Mouse (Mus musculus): ENCODE measurements around the gene Znfx1.
A peak's percentile ranks its signal among the peaks of the same experiment; 100 is the strongest.
"Not testable (repeated sequence)": the region's sequence is repeated elsewhere in the genome, so short reads cannot be mapped to it uniquely, and the experiment has no call there.

Gene Znfx1

DNA sequence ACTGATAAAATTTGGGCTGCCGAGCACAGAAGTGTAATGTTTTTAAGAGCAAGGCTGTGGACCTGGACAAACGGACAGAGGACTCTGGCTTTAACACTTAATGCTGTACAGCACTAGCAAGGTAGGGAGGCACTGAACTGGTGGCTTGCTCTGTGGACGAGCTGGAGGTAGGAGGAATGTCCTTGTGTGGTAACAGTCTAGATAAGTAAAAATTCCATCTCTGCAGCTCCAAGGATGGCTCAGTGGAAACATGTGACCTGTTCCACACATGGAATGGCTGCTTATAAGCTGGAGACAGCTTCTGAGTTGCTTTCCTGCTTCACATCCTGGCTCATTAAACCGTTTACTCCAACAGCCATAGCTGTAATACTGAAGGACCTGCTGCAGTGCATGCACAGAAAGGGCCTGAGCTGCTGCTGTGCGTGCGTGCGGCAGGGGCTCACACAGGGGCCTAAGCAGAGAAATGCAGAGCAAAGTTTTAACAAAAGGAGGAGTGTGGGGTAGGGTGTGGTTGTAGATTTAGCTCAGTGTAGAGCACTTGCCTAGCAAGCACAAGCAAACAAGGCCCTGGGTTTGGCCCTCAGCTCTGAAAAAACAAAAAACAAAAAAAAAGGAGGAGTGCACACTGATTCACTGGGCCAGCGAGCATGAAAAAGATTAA is 14.0 kb downstream of the Znfx1 start:
- DNase-seq: no peak

DNA sequence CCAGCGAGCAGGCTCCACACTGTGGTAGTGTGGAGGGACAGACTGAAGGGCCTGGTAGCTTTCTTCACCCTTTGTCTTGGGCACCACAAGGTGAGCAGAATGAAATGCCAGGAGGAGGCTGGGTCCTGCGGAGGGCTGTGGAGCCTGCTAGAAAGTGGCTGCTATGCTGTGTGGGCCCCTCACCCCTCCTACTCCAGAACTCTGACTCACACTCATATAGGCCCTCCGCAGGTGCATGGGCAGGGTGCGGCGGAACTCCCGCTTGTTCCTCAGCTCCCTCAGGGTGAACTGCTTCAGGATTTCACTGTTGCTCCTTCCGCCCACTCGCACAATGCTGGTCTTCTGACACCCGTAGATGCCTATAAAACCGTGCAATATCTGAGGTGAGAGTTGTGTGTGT is 14.6 kb downstream of the Znfx1 start:
- DNase-seq: no peak

DNA sequence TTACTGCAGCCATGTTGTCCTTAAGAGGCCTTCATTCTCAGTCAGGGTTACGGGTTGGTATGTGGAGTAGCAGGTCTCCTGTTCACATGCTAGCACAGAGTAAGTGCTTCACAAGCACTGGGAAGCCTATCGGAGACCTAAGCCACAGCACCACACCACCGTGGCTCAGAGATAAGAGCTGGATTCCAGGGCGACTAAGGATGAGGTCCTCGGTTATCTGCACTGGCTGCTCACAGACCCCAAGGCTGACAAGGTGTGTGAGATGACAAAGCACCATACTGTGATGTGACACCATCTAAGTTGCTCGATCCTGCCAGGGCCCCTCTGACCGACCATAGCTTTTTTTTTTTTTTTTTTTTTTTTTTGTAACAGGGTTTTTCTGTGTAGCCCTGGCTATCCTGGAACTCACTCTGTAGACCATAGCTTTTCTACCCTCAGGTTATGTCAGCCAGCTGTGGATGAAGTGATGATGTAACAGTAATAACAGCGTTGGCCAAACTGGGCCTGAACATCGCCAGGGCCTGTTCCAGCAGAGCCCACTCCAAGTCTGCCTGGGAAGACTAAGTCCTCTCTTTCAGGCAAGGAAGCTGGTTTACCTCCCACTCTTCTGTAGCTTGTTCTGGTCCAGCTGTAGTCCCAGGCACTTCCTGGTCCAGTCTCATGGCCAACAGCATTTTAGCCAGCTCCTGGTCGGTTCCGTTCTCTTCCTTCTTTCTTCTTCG is 19.3 kb downstream of the Znfx1 start:
- DNase-seq: no peak

DNA sequence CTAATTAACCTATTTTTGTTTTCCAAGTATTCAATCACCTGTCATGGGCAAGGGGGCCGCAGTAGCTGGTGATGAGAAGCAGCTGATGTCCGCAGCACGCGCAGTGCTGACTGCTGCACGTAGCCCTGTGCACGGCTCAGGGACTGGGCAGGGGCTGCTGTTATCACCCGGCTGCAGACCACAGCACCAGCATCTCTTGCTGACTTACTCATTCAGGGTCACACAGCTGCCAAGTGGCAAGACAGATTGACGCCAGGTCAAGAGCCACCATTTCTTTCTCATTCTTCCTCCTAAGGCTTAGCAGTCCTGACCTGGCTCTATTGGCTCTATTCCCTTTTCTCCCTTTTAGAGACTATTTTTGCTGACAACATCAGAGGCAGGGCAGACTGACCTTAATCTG is 23.4 kb downstream of the Znfx1 start:
- DNase-seq: no peak

DNA sequence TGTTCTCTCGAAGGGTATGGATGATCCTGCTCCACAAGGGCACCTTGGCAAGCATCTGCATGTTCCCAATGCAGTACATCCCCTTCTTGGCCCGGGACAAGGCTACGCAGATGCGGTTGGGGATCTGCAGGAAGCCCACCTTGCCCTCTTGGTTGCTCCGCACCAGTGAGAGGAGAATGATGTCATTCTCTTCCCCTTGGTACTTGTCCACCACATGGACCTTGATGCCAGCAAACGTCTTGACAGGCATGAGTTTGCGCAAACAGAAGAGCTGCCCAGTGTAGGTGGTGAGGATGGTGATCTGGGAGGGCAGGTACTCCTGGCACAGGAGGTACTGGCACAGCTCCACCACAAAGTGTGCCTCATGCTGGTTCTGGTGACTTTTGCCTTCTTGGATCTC is 24.1 kb downstream of the Znfx1 start:
- DNase-seq: no peak

DNA sequence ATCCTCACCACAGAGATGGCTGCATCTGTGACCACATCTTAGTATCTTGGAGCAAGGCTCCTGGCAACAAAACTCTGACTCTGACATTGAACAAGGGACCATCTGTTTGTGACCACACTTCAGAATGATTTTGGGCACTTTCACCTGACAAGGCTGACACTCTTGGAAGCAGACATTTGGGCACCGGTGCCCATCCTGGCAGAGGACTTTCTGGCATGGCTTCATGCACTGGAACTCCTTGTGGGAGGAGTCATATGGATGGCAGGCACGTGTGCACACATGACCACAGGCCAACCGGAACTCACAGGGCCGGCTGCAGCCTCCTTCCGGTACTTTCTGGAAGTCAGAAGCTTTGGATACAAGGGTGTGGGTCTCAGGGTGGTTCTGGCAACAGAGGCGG is 24.5 kb downstream of the Znfx1 start:
- DNase-seq: no peak

DNA sequence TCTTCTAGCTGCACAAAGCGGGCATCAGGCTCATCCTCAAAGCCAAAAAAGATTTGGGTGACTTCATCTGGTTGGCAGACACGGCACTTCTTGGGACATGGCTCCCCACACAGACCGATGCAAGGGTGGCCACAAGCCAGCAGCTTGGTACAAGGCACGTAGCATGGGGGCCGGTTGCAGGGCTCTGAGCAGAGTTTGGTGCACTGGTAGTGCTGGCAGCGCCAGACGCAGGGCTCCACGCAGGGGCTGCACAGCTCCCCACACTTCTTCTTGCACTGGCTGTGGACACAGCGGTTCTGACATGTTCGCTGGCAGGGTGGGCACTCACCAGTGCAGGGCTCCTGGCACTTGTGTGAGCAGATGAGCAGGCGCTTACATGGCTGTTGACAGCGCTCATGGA is 25.1 kb downstream of the Znfx1 start:
- no peak for DNase-seq

DNA sequence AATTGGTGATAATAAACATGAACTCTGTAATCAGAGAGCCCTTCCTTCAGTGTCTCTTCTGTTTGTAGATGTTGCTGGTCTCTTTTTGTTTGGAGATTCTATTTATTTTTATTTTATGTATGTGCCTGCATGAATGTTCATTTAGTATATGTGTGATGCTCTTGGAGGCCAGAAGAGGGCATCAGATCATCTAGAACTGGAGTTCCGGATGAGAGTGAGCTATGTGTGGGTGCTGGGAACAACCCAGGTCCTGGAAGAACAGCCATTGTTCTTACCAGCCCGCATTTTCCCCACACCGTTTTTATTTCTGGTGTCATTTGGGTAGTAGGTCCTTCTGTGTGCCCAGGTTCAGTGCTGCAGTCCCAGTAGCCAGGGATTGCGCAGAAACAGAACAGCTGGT is 32.3 kb downstream of the Znfx1 start:
- no peak for DNase-seq

DNA sequence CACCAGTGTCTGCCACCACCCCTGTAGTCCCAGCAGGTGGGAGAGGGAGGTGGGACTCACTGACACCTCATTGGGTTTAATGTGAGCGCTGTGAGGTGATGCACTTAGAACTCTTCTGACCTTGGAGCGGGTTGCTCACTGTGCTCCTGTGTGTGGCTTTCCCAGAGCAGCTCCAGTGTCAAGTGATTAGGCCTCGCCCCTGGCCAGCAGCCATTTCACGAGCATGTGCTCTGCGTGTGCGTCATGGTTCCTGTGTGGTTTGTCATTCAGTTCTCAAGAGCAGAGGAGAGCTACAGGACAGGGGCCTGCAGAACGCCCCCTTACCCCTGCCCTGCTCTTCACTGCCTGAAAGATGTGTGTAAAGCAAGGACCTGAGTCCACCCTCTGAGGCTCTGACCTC is 34.3 kb downstream of the Znfx1 start:
- no peak for DNase-seq

DNA sequence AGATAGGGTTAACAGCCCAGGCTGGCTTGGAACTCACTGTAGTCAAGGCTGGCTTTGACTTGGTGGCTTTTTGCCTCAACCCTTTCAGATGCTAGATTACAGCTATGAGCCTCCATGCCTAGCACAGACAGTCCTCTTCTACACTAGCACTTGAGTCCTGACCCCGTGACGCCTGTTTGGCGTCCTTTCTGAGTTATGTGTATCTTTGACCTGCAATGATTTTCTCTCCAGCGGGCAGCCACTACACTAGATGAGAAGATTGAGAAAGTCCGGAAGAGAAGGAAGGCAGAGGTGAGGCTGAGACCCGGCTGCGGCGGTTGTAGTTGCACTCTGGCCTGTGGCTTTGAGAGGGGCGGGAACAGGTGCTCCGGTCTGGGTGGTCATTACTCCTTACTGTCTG is 43.4 kb downstream of the Znfx1 start:
- no peak for DNase-seq

DNA sequence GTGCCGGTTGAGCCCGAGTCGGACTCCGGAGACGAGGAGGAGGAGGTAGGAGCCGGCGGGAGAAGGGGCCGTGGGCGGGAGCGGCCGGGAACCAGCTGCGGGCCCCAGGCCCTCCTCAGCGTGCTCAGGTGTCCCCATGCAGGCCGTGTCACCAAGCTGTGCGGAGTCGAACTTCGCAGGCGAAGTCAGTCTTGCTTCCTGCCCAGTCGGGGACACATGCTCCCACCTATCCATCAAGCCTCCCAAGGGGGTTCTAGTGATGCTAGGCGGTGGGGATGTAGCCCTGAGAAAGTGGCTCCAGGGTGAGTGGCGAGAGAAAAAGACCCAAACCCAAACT is 47.5 kb downstream of the Znfx1 start:
- DNase-seq: no peak

DNA sequence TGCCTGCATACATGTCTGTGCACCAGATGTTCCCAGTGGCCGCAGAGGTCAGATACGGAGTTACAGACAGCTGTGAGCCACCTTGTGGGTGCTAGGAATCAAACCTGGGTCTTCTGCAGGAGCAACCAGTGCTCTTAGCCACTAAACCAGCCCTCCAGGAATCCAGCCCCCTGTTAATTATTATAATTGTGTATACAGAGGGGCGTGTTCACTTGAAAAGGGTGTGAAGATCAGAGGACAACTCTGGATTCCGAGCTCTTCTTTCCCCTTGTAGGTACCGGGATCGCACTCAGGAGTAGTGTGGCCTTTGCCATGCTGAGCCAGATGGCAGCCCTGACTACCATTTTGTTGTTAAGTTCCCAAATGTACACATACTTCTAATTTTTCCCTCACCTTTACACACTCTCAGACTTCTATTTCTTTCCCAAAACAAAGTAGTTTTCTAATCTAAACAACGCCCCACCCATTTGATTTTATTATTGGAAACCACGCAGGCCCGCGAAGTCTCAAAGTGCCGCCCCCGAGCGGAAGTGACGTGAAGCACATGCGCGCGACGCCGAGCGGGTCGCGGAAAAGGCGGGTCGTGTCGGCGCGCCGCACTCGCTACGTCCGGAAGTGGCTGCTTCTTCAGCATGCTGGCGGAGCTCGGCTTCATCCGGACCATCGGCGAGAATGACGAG is 48.0 kb downstream of the Znfx1 start, which contains the start of gene Ddx27:
Gene Ddx27 (plus strand): TSS at position 492 of the 680 bp plus-strand sequence.
- peak; percentile 95 for DNase-seq

DNA sequence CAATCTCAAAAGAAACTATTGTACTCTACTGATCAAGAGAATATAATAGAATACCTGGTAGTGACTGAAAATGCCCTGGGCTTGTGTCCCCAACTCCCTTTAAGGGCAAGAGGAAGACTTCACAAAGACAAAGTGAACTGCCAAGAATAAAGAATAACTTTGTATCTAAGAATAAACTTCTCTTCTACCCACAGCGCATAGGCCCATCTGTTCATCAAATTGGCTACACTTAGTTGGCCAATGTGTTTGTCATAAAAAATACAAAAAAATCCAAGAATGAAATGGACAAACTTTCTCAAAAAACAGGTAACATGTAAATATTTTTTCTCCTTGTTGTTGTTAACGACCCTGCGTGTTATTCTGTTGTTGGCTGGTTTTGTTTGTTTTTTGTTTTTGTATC is 52.3 kb downstream of the Znfx1 start:
- DNase-seq: no peak

DNA sequence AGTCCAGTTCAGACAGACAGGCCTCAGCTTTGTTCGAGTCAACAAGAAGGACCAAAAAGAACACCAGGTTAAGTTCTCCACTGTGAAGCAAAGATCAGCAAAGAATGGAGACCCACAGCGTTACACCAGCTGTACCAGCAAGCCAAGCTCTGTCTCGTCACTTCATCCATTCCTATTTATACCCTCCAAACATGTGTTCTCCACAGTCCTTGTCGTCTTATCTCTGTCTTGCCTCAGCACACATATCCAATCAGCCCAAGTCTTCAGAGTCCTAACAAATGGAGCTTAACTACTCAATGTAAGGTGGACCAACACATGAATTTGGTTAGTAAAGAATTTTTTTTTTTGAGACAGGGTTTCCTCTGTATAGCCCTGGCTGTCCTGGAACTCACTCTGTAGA is 53.3 kb downstream of the Znfx1 start:
- DNase-seq: no peak

DNA sequence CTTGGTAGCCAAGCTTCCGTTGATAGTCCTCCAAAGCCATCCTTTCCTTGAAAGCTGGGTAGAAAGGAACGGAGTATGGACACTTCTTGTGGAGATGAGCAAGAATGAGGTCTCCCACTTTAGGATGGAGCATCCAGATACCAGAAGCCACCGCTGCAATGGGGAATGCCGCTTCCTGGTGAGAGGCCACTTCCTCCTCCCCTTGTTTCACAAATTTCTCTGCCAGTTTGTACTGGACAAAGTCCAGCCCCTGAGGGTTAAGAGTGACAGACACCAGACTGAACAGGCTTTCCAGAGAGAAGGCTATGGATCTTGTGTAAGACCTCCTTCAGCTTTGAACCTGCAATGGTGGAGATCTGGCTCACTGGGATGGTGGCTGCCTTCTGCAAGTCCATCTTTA is 55.2 kb downstream of the Znfx1 start:
- not testable (repeated sequence) for DNase-seq

DNA sequence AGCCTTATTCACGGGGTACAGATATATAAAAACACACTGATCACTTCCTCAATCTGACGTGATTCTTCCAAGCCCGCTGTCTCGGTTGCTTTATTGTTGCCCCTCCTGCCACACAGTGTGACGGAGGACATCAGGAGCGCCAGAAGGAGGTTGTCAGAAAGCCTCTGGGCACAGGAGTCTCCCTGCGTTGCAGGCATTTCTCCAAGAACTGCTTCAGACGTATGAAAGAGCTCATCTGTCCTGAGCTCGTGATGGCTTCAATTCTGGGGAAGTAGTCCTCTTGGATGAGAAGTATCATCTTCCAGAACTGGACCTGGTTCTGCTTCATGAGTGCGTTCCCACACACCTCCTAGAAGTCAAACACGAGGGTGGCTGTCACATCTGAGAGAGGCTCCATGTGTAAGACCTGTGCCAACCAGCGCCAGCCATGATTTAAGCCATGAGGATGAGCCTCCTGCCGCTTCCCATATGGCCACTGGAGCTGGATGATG is 55.8 kb downstream of the Znfx1 start:
- DNase-seq: no peak

DNA sequence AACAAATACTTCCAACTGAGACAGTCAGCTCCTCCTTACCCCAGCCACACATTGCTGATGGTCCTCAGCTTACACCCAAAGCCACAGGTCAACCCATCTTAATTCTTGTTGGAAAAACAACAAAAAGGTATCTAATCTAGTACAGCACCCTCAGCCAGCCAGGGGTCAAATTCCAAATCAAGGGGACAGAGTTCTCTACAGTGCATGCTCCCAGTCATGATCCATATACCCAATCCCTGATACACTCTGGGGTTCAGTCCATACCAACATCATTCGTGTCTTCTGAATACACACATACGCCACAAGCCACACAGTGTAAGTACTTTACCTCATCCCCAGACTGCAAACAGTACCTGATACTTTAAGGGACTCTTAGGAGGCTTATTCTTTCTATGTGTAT is 56.5 kb downstream of the Znfx1 start:
- no peak for DNase-seq

DNA sequence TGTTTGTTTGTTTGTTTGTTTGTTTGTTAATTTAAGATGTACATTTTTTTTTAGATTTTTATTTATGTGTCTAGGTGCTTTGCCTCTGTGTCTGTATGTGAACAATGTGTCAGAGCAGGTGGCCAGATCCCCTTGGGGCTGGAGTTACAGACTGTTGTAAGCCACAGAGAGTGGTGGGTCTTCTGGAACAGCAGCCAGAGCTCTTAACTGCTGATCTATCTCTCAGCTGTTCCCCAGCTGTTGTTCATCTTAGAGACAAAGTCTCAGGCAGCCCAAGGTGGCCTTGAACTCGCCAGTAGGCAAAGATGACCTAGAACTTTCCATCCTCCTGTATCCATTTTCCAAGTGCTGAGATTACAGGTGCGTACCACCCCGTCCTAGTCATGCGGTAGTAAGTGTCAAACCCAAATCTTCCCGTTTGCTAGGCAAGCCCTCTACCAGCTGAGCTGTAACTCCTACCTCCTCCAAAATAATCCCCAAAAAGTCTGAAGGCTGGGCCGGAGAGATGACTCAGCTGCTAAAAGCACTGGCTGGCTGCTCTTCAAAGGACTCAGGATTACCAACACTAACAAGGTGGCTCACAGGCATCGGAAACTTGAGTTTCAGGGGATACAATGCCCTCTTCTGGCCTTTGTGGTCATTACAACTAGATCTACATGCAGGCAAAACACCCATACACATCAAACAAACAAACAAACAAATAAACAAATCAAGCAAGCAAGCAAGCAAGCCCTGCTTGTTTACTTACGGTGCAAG is 58.5 kb downstream of the Znfx1 start:
- DNase-seq: peak; percentile 56 to 85

DNA sequence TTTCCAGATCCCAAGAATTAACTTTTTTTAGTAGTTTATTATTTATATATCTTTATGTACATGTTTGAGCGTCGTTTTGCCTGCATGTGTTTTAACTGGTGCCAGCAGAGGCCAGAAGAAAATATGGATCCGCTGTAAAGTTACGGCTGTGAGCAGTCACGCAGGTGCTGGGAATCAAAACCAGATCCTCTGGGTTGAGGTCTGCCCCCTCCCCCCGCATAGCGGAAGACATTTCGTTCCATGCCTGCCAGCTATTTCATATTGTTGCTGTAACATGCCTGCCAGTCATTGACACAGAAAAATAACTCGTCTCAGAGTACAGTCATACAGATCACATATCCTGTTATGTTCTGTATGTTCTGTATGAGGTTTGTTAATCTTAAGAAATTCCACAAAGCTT is 61.3 kb downstream of the Znfx1 start:
- no peak for DNase-seq

DNA sequence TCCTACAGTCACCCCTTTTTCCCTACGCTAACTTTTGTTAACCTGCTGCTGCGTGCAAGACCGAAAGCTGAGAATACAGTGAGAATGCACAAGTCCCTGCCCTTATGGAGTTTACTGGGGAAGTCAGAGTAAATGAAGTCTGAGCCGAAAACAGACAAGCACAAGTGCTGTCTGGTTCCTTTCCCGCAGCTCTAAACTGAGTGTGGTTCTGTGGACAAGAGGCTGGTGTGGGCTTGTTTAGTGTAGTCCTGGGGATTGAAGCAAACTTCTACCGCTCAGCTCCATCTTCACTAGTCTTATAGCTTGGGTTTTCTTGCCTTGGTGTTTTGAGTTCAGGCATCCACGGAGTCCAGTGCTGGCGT is 66.3 kb downstream of the Znfx1 start:
- DNase-seq: no peak

DNA sequence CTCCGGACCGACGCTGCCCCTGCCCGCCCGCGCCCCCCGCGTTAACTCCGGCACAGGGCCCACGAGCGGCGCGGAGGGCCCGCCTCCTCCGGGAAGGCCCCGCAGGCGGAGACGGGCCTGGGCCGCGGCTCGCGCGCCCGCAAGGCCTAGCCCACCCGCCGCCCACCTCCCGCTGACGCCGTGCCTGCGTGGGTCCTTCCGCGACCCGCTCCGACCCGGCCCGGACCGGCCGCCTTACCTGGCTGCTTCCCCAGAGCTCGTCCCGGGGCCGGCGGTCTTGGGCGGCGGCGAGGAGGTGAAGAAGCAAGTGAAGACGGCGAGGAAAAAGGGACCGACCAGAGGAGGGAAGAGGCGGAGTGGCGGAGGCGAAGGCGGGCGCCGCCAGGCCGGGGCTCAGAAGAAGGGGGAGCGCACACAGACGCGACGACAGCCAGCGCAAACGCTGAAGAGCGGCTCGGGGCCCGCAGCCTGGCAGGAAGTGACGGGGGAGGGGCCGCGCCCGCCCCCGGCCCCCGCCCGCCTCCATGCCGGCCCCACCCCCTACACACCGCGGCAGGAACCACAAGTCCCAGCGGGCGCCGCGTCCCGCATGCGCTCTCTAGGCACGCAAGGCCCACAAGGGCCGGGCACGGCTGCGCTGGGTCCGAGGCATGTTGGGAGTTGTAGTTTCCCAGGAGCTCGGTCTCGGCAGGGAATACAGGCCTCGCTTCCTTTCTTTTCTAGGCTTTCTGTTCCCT is 66.9 kb downstream of the Znfx1 start, which contains the start of gene Stau1:
Gene Stau1 (minus strand): TSS at position 504 of the 737 bp plus-strand sequence.
- DNase-seq: peak; percentile 97 to 99

DNA sequence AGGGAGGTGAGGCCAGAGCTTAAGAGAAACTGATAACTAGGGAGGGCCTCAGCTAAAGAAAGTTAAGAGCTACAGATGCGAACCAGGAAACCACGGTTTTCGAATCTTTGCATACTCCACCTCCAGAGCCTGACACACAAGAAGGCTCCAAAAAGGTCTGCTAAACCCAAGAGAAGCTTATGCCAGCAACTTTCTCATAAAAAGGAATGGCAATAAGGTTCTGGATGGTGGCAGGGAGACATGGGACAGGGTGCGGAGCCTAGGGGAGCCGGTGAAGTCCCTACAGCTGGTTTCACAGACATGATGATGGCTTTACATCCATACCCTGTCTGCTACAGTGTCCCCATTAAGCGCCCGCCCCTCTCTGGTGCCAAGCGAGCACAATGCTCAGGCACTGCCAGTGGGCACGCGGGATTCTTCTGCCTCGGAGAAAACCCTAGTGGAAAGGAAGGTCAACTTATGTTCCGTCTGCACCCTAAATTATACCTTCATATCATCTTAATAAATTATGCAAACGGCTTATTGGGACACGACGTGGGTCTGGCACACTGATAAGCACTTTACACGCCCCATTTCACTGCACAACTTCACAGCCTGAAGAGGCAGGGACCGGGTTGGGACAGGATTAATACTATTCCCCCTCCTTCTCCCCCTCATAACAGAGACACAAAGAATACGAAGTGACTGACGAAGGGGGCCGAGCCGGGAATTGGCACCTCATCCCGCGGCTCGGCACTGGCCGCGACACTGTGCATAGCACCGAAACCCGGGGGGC is 67.6 kb downstream of the Znfx1 start:
- DNase-seq: no peak
